ENCODE assay signal across 33 mouse cellular contexts in the genomic region with DNA sequence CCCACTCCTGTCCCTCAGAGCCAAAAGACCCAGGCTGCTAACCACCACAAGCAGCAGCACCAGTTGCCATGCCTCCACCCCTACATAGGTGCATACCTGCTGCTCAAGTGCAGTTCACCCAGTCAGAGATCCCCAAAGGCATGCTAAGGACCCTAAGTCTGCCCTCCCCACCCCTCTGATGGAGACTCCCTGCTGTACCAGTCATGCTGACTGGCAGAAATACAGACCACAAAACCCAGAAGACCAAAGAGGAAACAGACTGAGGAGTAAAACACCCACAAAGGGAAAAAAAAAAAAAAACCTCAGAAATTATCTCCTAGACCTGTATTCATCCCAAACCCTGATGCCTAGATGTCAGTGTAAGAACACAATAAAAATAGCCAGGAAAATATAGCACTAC. TPM values are rescaled to one million over a fixed set of nuclear protein-coding genes. Genes with fewer than 3 reads are reported as not detected.
DNase-seq lines count a peak whose midpoint lies in the region; ATAC-seq lines count a peak whose summit lies in the region.
"Had no signal": no experiment of that assay in that cellular context is flagged by ENCODE, and none has a peak within 500 bp of the region (broad histone marks: within the 10 kb centered on the region; RNA-seq: fewer than 3 reads in every experiment).

No protein-coding gene starts in this region.

- peak; percentile 97 for ATAC-seq in common myeloid progenitor, adult 5-6 weeks (replicated peaks; ENCODE audit: low read depth, poor library complexity, severe bottlenecking)
- ATAC-seq in megakaryocyte, adult 5-6 weeks (ENCODE audit: poor library complexity, severe bottlenecking), result 0 out of 2 replicates have a peak, but pooled peaks have one; percentile 35
- ATAC-seq in forebrain, embryonic 15.5 days (replicated peaks), result no peak
- ATAC-seq: activated CD4-positive, CD25-positive, alpha-beta regulatory T cell, adult 4 months; CD4-positive, CD25-positive, alpha-beta regulatory T cell, adult 4 months; forebrain, embryonic 14.5 days; hindbrain, postnatal 0 days; inflammation-experienced regulatory T-cells, adult 6 months; intestine, embryonic 16.5 days had no signal

- no peak overlapping the region for H3K27ac ChIP-seq in forebrain, embryonic 15.5 days (replicated peaks)
- H3K27ac ChIP-seq: embryonic facial prominence, embryonic 12.5 days; embryonic facial prominence, embryonic 15.5 days; heart, adult 2 months; heart, embryonic 15.5 days; hindbrain, embryonic 14.5 days; hindbrain, postnatal 0 days had no signal

- H3K4me2 ChIP-seq in forebrain, embryonic 15.5 days (replicated peaks), result no peak overlapping the region
- H3K4me2 ChIP-seq: embryonic facial prominence, embryonic 12.5 days; embryonic facial prominence, embryonic 15.5 days; heart, embryonic 12.5 days; heart, embryonic 15.5 days; hindbrain, embryonic 14.5 days had no signal

- DNase-seq in 416B (ENCODE audit: low read depth), result peak; percentile 3
- DNase-seq in adipocyte (ENCODE audit: low spot score), result no peak
- no peak for DNase-seq in right cerebral cortex, adult 2 months (ENCODE audit: low spot score in 2 of 2)
- DNase-seq: adrenal gland, postnatal 10 days; adrenal gland, postnatal 36 days; cerebellum, adult 18-20 months; cerebellum, adult 9-10 months; cerebellum, postnatal 14 days; gastrocnemius, postnatal 25 days; heart, adult 2 months; heart, postnatal 10 days; heart, postnatal 36 days had no signal

- H3K36me3 ChIP-seq in forebrain, embryonic 15.5 days, result no peaks in the 10 kb centered on the region
- H3K36me3 ChIP-seq: embryonic facial prominence, embryonic 12.5 days; embryonic facial prominence, embryonic 15.5 days; heart, embryonic 12.5 days; heart, embryonic 15.5 days had no signal

- H3K9me3 ChIP-seq in forebrain, embryonic 15.5 days, result no peaks in the 10 kb centered on the region
- H3K9me3 ChIP-seq: embryonic facial prominence, embryonic 12.5 days; embryonic facial prominence, embryonic 15.5 days; heart, embryonic 12.5 days; heart, embryonic 15.5 days had no signal

- no peak overlapping the region for H3K9ac ChIP-seq in forebrain, embryonic 15.5 days (replicated peaks)
- H3K9ac ChIP-seq: embryonic facial prominence, embryonic 12.5 days; embryonic facial prominence, embryonic 15.5 days; heart, embryonic 12.5 days; heart, embryonic 15.5 days; hindbrain, embryonic 14.5 days had no signal

- H3K4me3 ChIP-seq in forebrain, embryonic 15.5 days, result no peak overlapping the region
- H3K4me3 ChIP-seq: embryonic facial prominence, embryonic 12.5 days; embryonic facial prominence, embryonic 15.5 days; heart, adult 2 months; heart, embryonic 12.5 days; heart, embryonic 15.5 days had no signal

- no peaks in the 10 kb centered on the region for H3K4me1 ChIP-seq in forebrain, embryonic 15.5 days
- H3K4me1 ChIP-seq: embryonic facial prominence, embryonic 12.5 days; embryonic facial prominence, embryonic 15.5 days; heart, embryonic 12.5 days; heart, embryonic 15.5 days had no signal

- H3K27me3 ChIP-seq in forebrain, embryonic 15.5 days, result no peaks in the 10 kb centered on the region
- H3K27me3 ChIP-seq: embryonic facial prominence, embryonic 12.5 days; embryonic facial prominence, embryonic 15.5 days; heart, embryonic 12.5 days; heart, embryonic 15.5 days had no signal

RNA-seq across cellular contexts. Expression of gene Gm11111, which starts 33.4 kb away (rescaled TPM):
- not detected in 2 replicates for total RNA-seq in common myeloid progenitor, adult 5-6 weeks (2017)
- total RNA-seq in megakaryocyte, adult 5-6 weeks (2015), result not detected in 2 replicates
- total RNA-seq in megakaryocyte, adult 5-6 weeks (2017), result not detected in 2 replicates
- polyA plus RNA-seq in forebrain, embryonic 15.5 days (2015; fragmentation: Nextera tagmentation; extraction: Ambion mirVana), result not detected in 2 replicates
- total RNA-seq: adrenal gland, adult 18-20 months; adrenal gland, postnatal 10 days; adrenal gland, postnatal 36 days; ES-E14; gastrocnemius, adult 8-10 months; gastrocnemius, postnatal 25 days; heart, adult 2 months; heart, postnatal 10 days; heart, postnatal 36 days; hindbrain, postnatal 0 days had no signal
- polyA plus RNA-seq: activated CD4-positive, CD25-positive, alpha-beta regulatory T cell, adult 4 months; C2C12; CD4-positive, CD25-positive, alpha-beta regulatory T cell, adult 4 months; embryonic facial prominence, embryonic 12.5 days; embryonic facial prominence, embryonic 15.5 days; forebrain, embryonic 11.5 days; forebrain, embryonic 14.5 days; gonadal fat pad, adult 2 months; heart, adult 2 months; heart, embryonic 12.5 days; heart, embryonic 15.5 days; hindbrain, embryonic 11.5 days; hindbrain, embryonic 14.5 days; hindbrain, postnatal 0 days; inflammation-experienced regulatory T-cells, adult 6 months; intestine, embryonic 16.5 days had no signal
